Mouse (Mus musculus): ENCODE results near the gene Cdk2ap2.

DNA sequence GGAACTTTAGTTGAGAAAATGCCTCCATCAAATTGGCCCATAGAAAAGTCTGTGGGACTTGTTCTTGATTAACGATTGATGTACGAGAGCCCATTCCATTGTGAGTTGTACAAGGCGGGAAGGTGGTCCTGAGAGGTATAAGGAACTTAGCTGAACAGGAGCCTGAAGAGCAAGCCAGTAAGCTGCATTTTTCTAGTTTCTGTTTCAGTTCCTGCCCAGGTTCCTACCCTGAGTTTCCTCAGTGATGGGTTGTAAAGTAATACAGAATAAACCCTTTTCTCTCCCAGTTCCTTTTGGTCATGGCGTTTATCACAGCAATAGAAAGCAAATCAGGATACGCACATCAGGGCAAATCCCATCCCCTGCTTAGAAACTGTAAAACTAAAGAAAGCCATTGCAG, 40.9 kb downstream of the Cdk2ap2 start:
- TF ChIP-seq CTCF (IDR thresholded peaks at IDR 0.05; ENCODE audit: extremely low read depth, insufficient read depth, low read length) (no peak), POLR2A (IDR thresholded peaks at IDR 0.05; ENCODE audit: extremely low read depth, insufficient read depth, low read length) (no peak)
